Mouse (Mus musculus): Measurements from ENCODE around the gene Plekhh2. TPM values are rescaled to one million over a fixed set of nuclear protein-coding genes. Genes with fewer than 3 reads are reported as not detected.

The Plekhh2 gene
- polyA plus RNA-seq, 1 experiment from 2014 or later, result 0.76 TPM

GRCm38 (mm10) chr17:84601805-84602204 lies 90.1 kb downstream of the Plekhh2 start:
- H3K27me3 ChIP-seq (replicated peaks), result no peaks in the 10 kb centered on the region
- H3K4me1 ChIP-seq, result no peaks in the 10 kb centered on the region
- H3K9ac ChIP-seq, result no peak overlapping the region
- no peak overlapping the region for H3K4me3 ChIP-seq
- H3K36me3 ChIP-seq, result no peaks in the 10 kb centered on the region
- H3K4me2 ChIP-seq, result no peak overlapping the region
- no peak overlapping the region for H3K27ac ChIP-seq
- WGBS (ENCODE audit: insufficient replicate concordance), result 72% methylated on average over 5 of the region's 5 CpGs
- no peak for ATAC-seq
- no peaks in the 10 kb centered on the region for H3K9me3 ChIP-seq (replicated peaks)

- H3K9ac ChIP-seq, result no peak overlapping the region
- no peaks in the 10 kb centered on the region for H3K27me3 ChIP-seq (replicated peaks)
- no peak for ATAC-seq
- H3K27ac ChIP-seq, result no peak overlapping the region
- H3K36me3 ChIP-seq, result no peaks in the 10 kb centered on the region
- H3K4me2 ChIP-seq, result no peak overlapping the region
- no peak overlapping the region for H3K4me3 ChIP-seq
- no peaks in the 10 kb centered on the region for H3K4me1 ChIP-seq
- 65% methylated on average over 9 of the region's 9 CpGs for WGBS (ENCODE audit: insufficient replicate concordance)
- H3K9me3 ChIP-seq (replicated peaks), result no peaks in the 10 kb centered on the region
Observed at GRCm38 (mm10) chr17:84603202-84603627, 91.5 kb downstream of the Plekhh2 start.

GRCm38 (mm10) chr17:84603709-84604420 lies 92.2 kb downstream of the Plekhh2 start:
- Histone ChIP-seq H3K4me2 (no peak overlapping the region), H3K9me3 (replicated peaks) (no peaks in the 10 kb centered on the region), H3K27me3 (replicated peaks) (no peaks in the 10 kb centered on the region), H3K27ac (no peak overlapping the region), H3K9ac (no peak overlapping the region), H3K4me3 (no peak overlapping the region), H3K36me3 (no peaks in the 10 kb centered on the region), H3K4me1 (no peaks in the 10 kb centered on the region)
- WGBS (ENCODE audit: insufficient replicate concordance), result 75% methylated on average over 10 of the region's 10 CpGs
- no peak for ATAC-seq

- no peak for ATAC-seq
Observed at GRCm38 (mm10) chr17:84606976-84607375, 95.3 kb downstream of the Plekhh2 start.

GRCm38 (mm10) chr17:84607617-84608016 lies 95.9 kb downstream of the Plekhh2 start:
- Histone ChIP-seq H3K4me2 (no peak overlapping the region), H3K4me3 (no peak overlapping the region), H3K36me3 (no peaks in the 10 kb centered on the region), H3K4me1 (no peaks in the 10 kb centered on the region), H3K9ac (no peak overlapping the region), H3K27me3 (replicated peaks) (no peaks in the 10 kb centered on the region), H3K9me3 (replicated peaks) (no peaks in the 10 kb centered on the region), H3K27ac (no peak overlapping the region)
- WGBS (ENCODE audit: insufficient replicate concordance), result 43% methylated on average over 5 of the region's 5 CpGs
- no peak for ATAC-seq

More at GRCm38 (mm10) chr17:84606976-84607375, 95.3 kb downstream of the Plekhh2 start:
- Histone ChIP-seq H3K4me3 (no peak overlapping the region), H3K27me3 (replicated peaks) (no peaks in the 10 kb centered on the region), H3K9me3 (replicated peaks) (no peaks in the 10 kb centered on the region), H3K4me1 (no peaks in the 10 kb centered on the region), H3K9ac (no peak overlapping the region), H3K36me3 (no peaks in the 10 kb centered on the region), H3K4me2 (no peak overlapping the region), H3K27ac (no peak overlapping the region)
- 42% methylated on average over 13 of the region's 13 CpGs for WGBS (ENCODE audit: insufficient replicate concordance)

- no peak overlapping the region for H3K4me2 ChIP-seq
- H3K36me3 ChIP-seq, result peaks cover 5% of the 10 kb centered on the region; the same call in 1 of the 2 replicates
- no peak overlapping the region for H3K27ac ChIP-seq
- WGBS (ENCODE audit: insufficient replicate concordance), result 73% methylated on average over 4 of the region's 4 CpGs
- no peak overlapping the region for H3K4me3 ChIP-seq
- ATAC-seq, result no peak
- no peak overlapping the region for H3K9ac ChIP-seq
- peaks cover 6% of the 10 kb centered on the region for H3K9me3 ChIP-seq (replicated peaks)
- no peaks in the 10 kb centered on the region for H3K27me3 ChIP-seq (replicated peaks)
- no peaks in the 10 kb centered on the region for H3K4me1 ChIP-seq
Observed at GRCm38 (mm10) chr17:84608606-84609005, 96.9 kb downstream of the Plekhh2 start.

GRCm38 (mm10) chr17:84611500-84611899 lies 99.8 kb downstream of the Plekhh2 start:
- H3K36me3 ChIP-seq, result peaks cover 8% of the 10 kb centered on the region; the same call in 1 of the 2 replicates
- WGBS (ENCODE audit: insufficient replicate concordance), result 71% methylated on average over 9 of the region's 9 CpGs
- H3K4me3 ChIP-seq, result no peak overlapping the region
- H3K4me1 ChIP-seq, result no peaks in the 10 kb centered on the region
- no peak overlapping the region for H3K9ac ChIP-seq
- no peak for ATAC-seq
- no peak overlapping the region for H3K4me2 ChIP-seq
- H3K27me3 ChIP-seq (replicated peaks), result no peaks in the 10 kb centered on the region
- peaks cover 13% of the 10 kb centered on the region for H3K9me3 ChIP-seq (replicated peaks)
- no peak overlapping the region for H3K27ac ChIP-seq

- no peak for ATAC-seq
- no peak overlapping the region for H3K9ac ChIP-seq
- no peaks in the 10 kb centered on the region for H3K27me3 ChIP-seq (replicated peaks)
- H3K4me1 ChIP-seq, result no peaks in the 10 kb centered on the region
- H3K4me2 ChIP-seq, result no peak overlapping the region
- H3K27ac ChIP-seq, result no peak overlapping the region
- WGBS (ENCODE audit: insufficient replicate concordance), result 62% methylated on average over 7 of the region's 7 CpGs
- H3K9me3 ChIP-seq (replicated peaks), result peaks cover 13% of the 10 kb centered on the region
- H3K4me3 ChIP-seq, result no peak overlapping the region
- H3K36me3 ChIP-seq, result peaks cover 8% of the 10 kb centered on the region; the same call in 1 of the 2 replicates
Observed at GRCm38 (mm10) chr17:84611971-84612370, 100.3 kb downstream of the Plekhh2 start.

- 80% methylated on average over 11 of the region's 11 CpGs for WGBS (ENCODE audit: insufficient replicate concordance)
- Histone ChIP-seq H3K27me3 (replicated peaks) (no peaks in the 10 kb centered on the region), H3K4me1 (no peaks in the 10 kb centered on the region), H3K4me2 (no peak overlapping the region), H3K9ac (no peak overlapping the region), H3K4me3 (no peak overlapping the region), H3K9me3 (replicated peaks) (peaks cover 13% of the 10 kb centered on the region), H3K27ac (no peak overlapping the region), H3K36me3 (peaks cover 8% of the 10 kb centered on the region; the same call in 1 of the 2 replicates)
- no peak for ATAC-seq
Observed at GRCm38 (mm10) chr17:84615811-84616210, 104.1 kb downstream of the Plekhh2 start.

- H3K4me3 ChIP-seq, result no peak overlapping the region
- no peaks in the 10 kb centered on the region for H3K27me3 ChIP-seq (replicated peaks)
- H3K9me3 ChIP-seq (replicated peaks), result peaks cover 13% of the 10 kb centered on the region
- no peak overlapping the region for H3K9ac ChIP-seq
- no peak for ATAC-seq
- WGBS (ENCODE audit: insufficient replicate concordance), result 61% methylated on average over 6 of the region's 6 CpGs
- H3K36me3 ChIP-seq, result peaks cover 8% of the 10 kb centered on the region; the same call in 1 of the 2 replicates
- H3K4me2 ChIP-seq, result no peak overlapping the region
- no peaks in the 10 kb centered on the region for H3K4me1 ChIP-seq
- H3K27ac ChIP-seq, result no peak overlapping the region
Observed at GRCm38 (mm10) chr17:84616526-84617074, 104.9 kb downstream of the Plekhh2 start.

- H3K9ac ChIP-seq, result no peak overlapping the region
- 74% methylated on average over 6 of the region's 6 CpGs for WGBS (ENCODE audit: insufficient replicate concordance)
- H3K9me3 ChIP-seq (replicated peaks), result peaks cover 13% of the 10 kb centered on the region
Observed at GRCm38 (mm10) chr17:84617953-84618352, 106.3 kb downstream of the Plekhh2 start.

GRCm38 (mm10) chr17:84619112-84619511 lies 107.4 kb downstream of the Plekhh2 start:
- Histone ChIP-seq H3K4me3 (no peak overlapping the region), H3K4me2 (no peak overlapping the region), H3K36me3 (no peaks in the 10 kb centered on the region), H3K4me1 (no peaks in the 10 kb centered on the region), H3K9ac (no peak overlapping the region), H3K9me3 (replicated peaks) (peaks cover 3% of the 10 kb centered on the region), H3K27me3 (replicated peaks) (no peaks in the 10 kb centered on the region), H3K27ac (no peak overlapping the region)
- 81% methylated on average over 7 of the region's 7 CpGs for WGBS (ENCODE audit: insufficient replicate concordance)
- ATAC-seq, result no peak

More at GRCm38 (mm10) chr17:84617953-84618352, 106.3 kb downstream of the Plekhh2 start:
- Histone ChIP-seq H3K27me3 (replicated peaks) (no peaks in the 10 kb centered on the region), H3K36me3 (peaks cover 8% of the 10 kb centered on the region; the same call in 1 of the 2 replicates), H3K27ac (no peak overlapping the region), H3K4me3 (no peak overlapping the region), H3K4me1 (no peaks in the 10 kb centered on the region), H3K4me2 (no peak overlapping the region)
- no peak for ATAC-seq

Data from liver, embryonic 12.5 days (tissue).